Mouse (Mus musculus) megakaryocyte, embryonic 14.5 days (primary cell): ENCODE data around the gene Card10. TPM values are rescaled to one million over a fixed set of nuclear protein-coding genes. Genes with fewer than 3 reads are reported as not detected.

Experiments used
- H3K27me3 ChIP-seq: replicated peaks from 2 replicates; pipeline ENCODE3; 2012; ENCODE audit warnings: inconsistent platforms
- H3K36me3 ChIP-seq: replicated peaks from 2 replicates; pipeline ENCODE3; 2012; ENCODE audit warnings: low read length, inconsistent platforms, mixed read lengths
- H3K4me1 ChIP-seq: 2 replicates; pipeline ENCODE4 v1.6.1; 2012; ENCODE audit warnings: inconsistent platforms
- H3K4me3 ChIP-seq: replicated peaks from 2 replicates; pipeline ENCODE3; 2012; ENCODE audit warnings: moderate library complexity, mild to moderate bottlenecking, inconsistent platforms
- H3K9me3 ChIP-seq: 2 replicates; pipeline ENCODE4 v1.6.1; 2012; ENCODE audit warnings: inconsistent platforms
- FLI1 ChIP-seq: IDR thresholded peaks from 2 replicates; pipeline ENCODE4 v1.6.1; 2012; ENCODE audit warnings: low read length, inconsistent platforms, mixed read lengths
- GATA1 ChIP-seq: IDR thresholded peaks from 3 replicates; pipeline ENCODE4 v1.6.1; 2012; ENCODE audit warnings: mixed read lengths, low read length, inconsistent platforms, borderline replicate concordance
- polyA plus RNA-seq: library from polyadenylated mRNA; stranded (reverse); fragments of >175 nt; gene quantifications from 2 replicates; pipeline ENCODE4 v1.2.3, GENCODE M21; 2012; ENCODE audit warnings: low replicate concordance; ENCODE audit not compliant: insufficient read depth

Gene Card10
- polyA plus RNA-seq, 1 experiment = 1.5 TPM

- peaks cover 20% of the 10 kb centered on the region; the same call in 1 of the 2 replicates for H3K4me1 ChIP-seq
- TF ChIP-seq GATA1 = no peak
- no peak for TF ChIP-seq FLI1
- H3K27me3 ChIP-seq = peaks cover 51% of the 10 kb centered on the region
- H3K9me3 ChIP-seq = no peaks in the 10 kb centered on the region
- no peak overlapping the region for H3K4me3 ChIP-seq
- no peaks in the 10 kb centered on the region for H3K36me3 ChIP-seq
Observed at GRCm38 (mm10) chr15:78826213-78827204, 23.7 kb upstream of the Card10 start.

- no peaks in the 10 kb centered on the region for H3K9me3 ChIP-seq
- TF ChIP-seq GATA1 (no peak), FLI1 (no peak)
- no peaks in the 10 kb centered on the region for H3K36me3 ChIP-seq
- H3K4me1 ChIP-seq = peaks cover 16% of the 10 kb centered on the region
- peaks cover 25% of the 10 kb centered on the region for H3K27me3 ChIP-seq
- H3K4me3 ChIP-seq = peak overlapping the region; percentile 21
Observed at GRCm38 (mm10) chr15:78816074-78816391, 13.2 kb upstream of the Card10 start.

DNA sequence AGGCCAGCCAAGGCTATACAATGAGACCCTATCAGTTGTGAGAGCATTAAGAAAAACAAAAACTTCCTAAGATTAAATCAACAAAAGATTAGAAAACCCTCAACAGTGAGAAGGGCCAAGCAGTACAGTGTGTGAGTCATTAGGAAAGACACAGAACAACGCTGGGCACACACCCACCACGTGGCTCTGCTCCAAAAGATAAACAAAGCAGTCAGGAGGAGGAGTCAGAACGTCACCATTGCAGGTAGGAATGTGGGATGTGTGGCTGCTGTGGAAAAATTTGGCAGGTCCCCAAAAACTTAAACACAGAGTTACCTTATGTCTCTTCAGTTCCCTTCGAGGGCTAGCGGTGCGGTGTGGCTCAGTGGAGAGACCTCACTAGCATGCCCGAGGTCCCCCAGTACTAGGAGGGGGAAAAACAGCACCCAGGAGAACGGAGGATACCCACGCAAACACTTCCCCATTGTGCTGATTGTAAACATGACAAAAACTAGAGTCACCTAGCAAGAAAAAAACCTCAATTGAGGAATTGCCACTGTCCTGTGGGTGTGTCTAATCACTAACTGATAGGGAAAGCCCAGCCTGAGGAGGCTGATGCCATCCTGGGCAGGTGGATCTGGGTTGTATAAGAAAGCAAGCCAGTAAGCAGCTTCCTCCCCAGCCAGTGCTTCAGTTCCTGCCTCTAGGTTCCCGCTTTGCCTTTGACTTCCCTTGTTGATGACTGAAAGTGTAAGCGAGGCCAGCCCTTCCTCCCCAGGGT, 12.7 kb upstream of the Card10 start:
- Histone ChIP-seq H3K27me3 (peaks cover 27% of the 10 kb centered on the region), H3K9me3 (no peaks in the 10 kb centered on the region), H3K4me1 (peaks cover 16% of the 10 kb centered on the region), H3K36me3 (no peaks in the 10 kb centered on the region), H3K4me3 (peak overlapping the region; percentile 21)
- TF ChIP-seq GATA1 (no peak), FLI1 (no peak)

DNA sequence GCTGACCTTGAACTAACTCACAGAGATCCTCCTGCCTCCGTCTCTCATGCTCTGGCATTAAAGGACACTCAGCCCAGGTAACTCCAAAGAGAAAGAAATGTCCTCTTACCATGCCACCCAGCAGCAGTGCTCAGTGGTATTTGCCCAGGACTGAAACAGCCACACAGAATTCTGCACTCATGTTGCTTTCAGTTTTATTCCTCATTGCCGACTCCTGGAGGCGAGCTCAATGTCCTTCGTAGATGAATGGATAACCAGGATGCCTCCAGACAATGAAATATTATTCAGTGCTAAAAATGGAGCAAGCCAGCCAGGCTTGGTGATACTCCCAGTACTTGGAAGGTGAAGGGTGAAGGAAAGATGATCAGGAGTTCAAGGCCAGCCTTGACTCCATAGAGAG, 10.8 kb upstream of the Card10 start:
- H3K4me1 ChIP-seq = peaks cover 16% of the 10 kb centered on the region
- H3K9me3 ChIP-seq = no peaks in the 10 kb centered on the region
- H3K36me3 ChIP-seq = no peaks in the 10 kb centered on the region
- no peak for TF ChIP-seq FLI1
- H3K27me3 ChIP-seq = peaks cover 36% of the 10 kb centered on the region
- H3K4me3 ChIP-seq = no peak overlapping the region

DNA sequence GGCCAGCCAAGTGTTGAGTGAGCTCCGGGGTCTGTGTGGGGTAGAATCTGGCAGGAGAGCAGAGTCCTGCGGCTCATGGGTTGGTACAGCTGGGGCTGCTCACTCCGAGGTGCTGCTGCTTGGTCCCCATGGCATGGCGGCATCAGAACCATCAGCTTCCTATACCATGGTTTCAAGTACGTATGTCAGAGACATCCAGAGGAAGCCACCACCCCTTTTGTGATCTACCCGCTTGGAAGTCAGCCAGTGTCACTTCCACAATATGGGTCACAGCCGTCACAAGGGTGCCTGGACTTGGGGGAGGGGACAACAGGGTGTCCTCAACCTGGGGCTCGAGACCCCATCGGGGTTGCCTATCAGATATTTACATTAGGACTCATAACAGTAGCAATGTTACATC, 7.3 kb upstream of the Card10 start:
- Histone ChIP-seq H3K36me3 (no peaks in the 10 kb centered on the region), H3K4me3 (no peak overlapping the region), H3K27me3 (peaks cover 66% of the 10 kb centered on the region), H3K9me3 (no peaks in the 10 kb centered on the region), H3K4me1 (peaks cover 1% of the 10 kb centered on the region; the same call in 1 of the 2 replicates)
- no peak for TF ChIP-seq FLI1
- no peak for TF ChIP-seq GATA1

DNA sequence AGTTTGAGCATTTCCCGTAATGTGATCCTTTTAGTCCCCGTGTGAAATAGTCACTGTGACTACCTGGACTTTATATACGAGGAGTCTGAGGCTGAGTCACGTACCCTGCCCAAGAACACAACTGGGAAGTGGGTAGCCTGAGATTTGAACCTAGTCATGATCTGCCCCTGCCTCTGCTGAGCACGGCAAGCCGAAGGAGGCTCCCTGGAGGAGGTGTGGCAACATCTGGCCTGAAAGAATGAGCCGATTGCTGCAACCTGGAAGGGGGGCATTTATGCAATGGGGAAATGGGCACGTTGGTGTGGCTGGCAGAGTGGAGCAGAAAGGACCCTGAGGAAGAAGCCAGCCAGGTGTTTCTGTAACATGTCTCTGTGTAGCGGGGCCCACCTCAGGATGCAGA, 6.9 kb upstream of the Card10 start:
- H3K4me1 ChIP-seq = no peaks in the 10 kb centered on the region; the same call in 1 of the 2 replicates
- TF ChIP-seq GATA1 (no peak), FLI1 (no peak)
- no peak overlapping the region for H3K4me3 ChIP-seq
- no peaks in the 10 kb centered on the region for H3K9me3 ChIP-seq
- H3K36me3 ChIP-seq = no peaks in the 10 kb centered on the region
- H3K27me3 ChIP-seq = peaks cover 70% of the 10 kb centered on the region

- no peak for TF ChIP-seq FLI1
- TF ChIP-seq GATA1 = no peak
- H3K27me3 ChIP-seq = peaks cover 74% of the 10 kb centered on the region
- peaks cover 3% of the 10 kb centered on the region; the same call in 1 of the 2 replicates for H3K4me1 ChIP-seq
- H3K36me3 ChIP-seq = no peaks in the 10 kb centered on the region
- no peaks in the 10 kb centered on the region for H3K9me3 ChIP-seq
- H3K4me3 ChIP-seq = no peak overlapping the region
Observed at GRCm38 (mm10) chr15:78808980-78809379, 6.1 kb upstream of the Card10 start.

DNA sequence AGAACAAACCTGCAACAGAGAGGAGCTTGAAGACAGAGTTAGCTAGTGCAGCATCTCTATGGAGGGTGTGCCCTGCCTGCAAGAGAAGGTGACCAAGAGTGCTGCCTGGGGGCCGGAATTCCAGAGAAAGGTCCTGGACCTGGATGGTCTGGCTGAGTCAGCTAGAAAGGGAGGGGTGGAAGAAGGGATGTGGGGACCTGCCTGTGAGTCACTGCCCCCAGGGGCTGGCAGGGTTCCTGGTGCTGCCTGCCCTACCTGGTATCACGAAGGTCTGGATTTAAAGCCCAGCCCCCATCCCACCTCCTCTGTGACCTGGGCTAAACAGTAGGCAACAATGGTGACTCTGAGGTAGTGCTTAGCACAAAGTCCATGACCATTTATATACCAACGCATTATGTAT, 4.3 kb upstream of the Card10 start:
- Histone ChIP-seq H3K27me3 (peaks cover 85% of the 10 kb centered on the region), H3K9me3 (no peaks in the 10 kb centered on the region), H3K4me3 (no peak overlapping the region), H3K4me1 (peaks cover 20% of the 10 kb centered on the region), H3K36me3 (no peaks in the 10 kb centered on the region)
- no peak for TF ChIP-seq GATA1
- TF ChIP-seq FLI1 = no peak

GRCm38 (mm10) chr15:78806614-78807013, 3.8 kb upstream of the Card10 start:
- H3K36me3 ChIP-seq = no peaks in the 10 kb centered on the region
- H3K4me3 ChIP-seq = no peak overlapping the region
- H3K9me3 ChIP-seq = no peaks in the 10 kb centered on the region
- H3K4me1 ChIP-seq = peaks cover 25% of the 10 kb centered on the region
- peaks cover 90% of the 10 kb centered on the region for H3K27me3 ChIP-seq
- no peak for TF ChIP-seq GATA1
- no peak for TF ChIP-seq FLI1

GRCm38 (mm10) chr15:78805351-78805750, 2.5 kb upstream of the Card10 start:
- peaks cover 92% of the 10 kb centered on the region for H3K27me3 ChIP-seq

More at GRCm38 (mm10) chr15:78805351-78805750, 2.5 kb upstream of the Card10 start:
- Histone ChIP-seq H3K36me3 (no peaks in the 10 kb centered on the region), H3K9me3 (no peaks in the 10 kb centered on the region), H3K4me3 (no peak overlapping the region), H3K4me1 (peaks cover 25% of the 10 kb centered on the region)
- TF ChIP-seq FLI1 (no peak), GATA1 (no peak)
